Mouse (Mus musculus): Measurements from ENCODE around the gene Sytl2. TPM values are rescaled to one million over a fixed set of nuclear protein-coding genes. Genes with fewer than 3 reads are reported as not detected.

Sytl2 gene
- polyA plus RNA-seq, 1 experiment from 2014 or later: 5.2 TPM

DNA sequence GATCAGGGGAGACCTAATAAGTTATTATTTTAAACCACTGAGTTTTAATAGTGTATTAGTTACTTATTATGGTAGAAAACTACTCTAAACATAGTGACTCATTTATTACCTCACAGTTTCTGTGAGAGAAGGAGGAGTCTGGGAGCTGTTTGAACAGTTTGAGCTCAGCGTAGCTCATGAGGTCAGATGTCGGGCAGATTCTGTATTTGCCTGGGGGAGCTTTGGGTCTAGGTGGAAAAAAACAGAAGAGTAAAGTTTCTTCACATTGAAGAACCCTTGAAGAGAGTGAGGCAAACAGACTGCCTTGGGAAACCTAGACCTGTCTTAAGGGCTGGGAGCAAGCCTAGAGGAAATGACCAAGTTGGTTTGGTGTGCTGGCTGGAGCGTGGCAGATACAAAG, 24.8 kb upstream of the Sytl2 start:
- WGBS (ENCODE audit: insufficient replicate concordance): 69% methylated on average over 3 of the region's 3 CpGs
- no peaks in the 10 kb centered on the region for H3K27me3 ChIP-seq (ENCODE audit: control insufficient read depth, insufficient read depth, low read length)

DNA sequence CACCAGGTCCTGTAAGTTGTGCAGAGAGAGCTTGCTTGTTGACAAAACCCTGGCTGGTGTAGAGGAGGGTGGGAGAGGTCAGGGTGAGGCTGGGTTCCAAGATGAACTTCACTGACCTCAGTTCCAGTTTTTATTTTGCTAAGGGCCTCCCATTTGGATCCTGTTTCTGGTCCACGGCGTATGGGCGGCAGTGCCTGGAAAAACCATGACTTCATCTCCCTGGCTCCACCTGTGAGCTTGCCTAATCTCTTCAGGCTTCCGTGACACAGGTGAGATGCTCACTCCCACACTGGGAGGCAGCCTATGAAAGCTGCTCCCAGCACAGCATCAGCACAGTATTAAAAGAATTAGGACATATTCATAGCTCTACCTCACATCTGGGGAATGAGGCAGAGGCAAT, 24.3 kb upstream of the Sytl2 start:
- no peak for ATAC-seq (replicated peaks; ENCODE audit: insufficient number of reproducible peaks, low FRiP score, low TSS enrichment)
- H3K4me1 ChIP-seq (ENCODE audit: control insufficient read depth, insufficient read depth, low read length): no peaks in the 10 kb centered on the region
- H3K9me3 ChIP-seq (replicated peaks; ENCODE audit: control insufficient read depth, low read length): no peaks in the 10 kb centered on the region
- H3K9ac ChIP-seq (ENCODE audit: low read depth, low read length): no peak overlapping the region
- WGBS (ENCODE audit: insufficient replicate concordance): 72% methylated on average over 4 of the region's 4 CpGs
- H3K27me3 ChIP-seq (ENCODE audit: control insufficient read depth, insufficient read depth, low read length): no peaks in the 10 kb centered on the region
- no peak overlapping the region for H3K4me3 ChIP-seq (ENCODE audit: low read depth, low read length)
- no peak overlapping the region for H3K27ac ChIP-seq (ENCODE audit: low read depth, low read length)
- H3K4me2 ChIP-seq: no peak overlapping the region
- no peaks in the 10 kb centered on the region for H3K36me3 ChIP-seq (ENCODE audit: control insufficient read depth, insufficient read depth, low read length)

More for the DNA sequence above, 24.8 kb upstream of the Sytl2 start:
- H3K9ac ChIP-seq (ENCODE audit: low read depth, low read length): no peak overlapping the region
- H3K9me3 ChIP-seq (replicated peaks; ENCODE audit: control insufficient read depth, low read length): no peaks in the 10 kb centered on the region
- H3K4me3 ChIP-seq (ENCODE audit: low read depth, low read length): no peak overlapping the region
- ATAC-seq (replicated peaks; ENCODE audit: insufficient number of reproducible peaks, low FRiP score, low TSS enrichment): no peak
- no peaks in the 10 kb centered on the region for H3K36me3 ChIP-seq (ENCODE audit: control insufficient read depth, insufficient read depth, low read length)
- H3K4me1 ChIP-seq (ENCODE audit: control insufficient read depth, insufficient read depth, low read length): no peaks in the 10 kb centered on the region
- H3K4me2 ChIP-seq: no peak overlapping the region
- no peak overlapping the region for H3K27ac ChIP-seq (ENCODE audit: low read depth, low read length)

DNA sequence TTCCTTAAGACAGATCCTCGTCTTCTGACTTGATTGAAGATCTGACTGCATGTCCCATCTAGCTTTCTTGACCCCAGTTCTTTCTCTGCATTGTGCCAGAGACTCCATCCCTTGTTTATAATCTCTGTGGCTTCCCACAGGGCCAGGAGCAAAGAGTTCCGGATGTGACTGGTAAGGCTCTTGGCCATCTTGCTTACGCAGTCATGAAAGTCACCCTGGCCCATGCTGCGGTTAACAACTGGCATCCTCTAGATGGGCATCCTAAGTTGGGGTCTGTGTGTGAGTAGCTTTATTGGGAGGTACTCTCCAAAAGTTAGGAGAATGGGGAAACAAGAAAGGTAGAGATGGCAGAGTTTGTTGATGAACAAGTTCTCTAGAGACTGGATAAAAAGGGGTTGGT, 22.9 kb upstream of the Sytl2 start:
- no peak for ATAC-seq (replicated peaks; ENCODE audit: insufficient number of reproducible peaks, low FRiP score, low TSS enrichment)
- Histone ChIP-seq H3K4me2 (no peak overlapping the region), H3K9me3 (replicated peaks; ENCODE audit: control insufficient read depth, low read length) (no peaks in the 10 kb centered on the region), H3K4me3 (ENCODE audit: low read depth, low read length) (no peak overlapping the region), H3K27ac (ENCODE audit: low read depth, low read length) (no peak overlapping the region), H3K27me3 (ENCODE audit: control insufficient read depth, insufficient read depth, low read length) (no peaks in the 10 kb centered on the region), H3K9ac (ENCODE audit: low read depth, low read length) (no peak overlapping the region), H3K4me1 (ENCODE audit: control insufficient read depth, insufficient read depth, low read length) (no peaks in the 10 kb centered on the region), H3K36me3 (ENCODE audit: control insufficient read depth, insufficient read depth, low read length) (no peaks in the 10 kb centered on the region)
- WGBS (ENCODE audit: insufficient replicate concordance): 86% methylated on average over 4 of the region's 4 CpGs

DNA sequence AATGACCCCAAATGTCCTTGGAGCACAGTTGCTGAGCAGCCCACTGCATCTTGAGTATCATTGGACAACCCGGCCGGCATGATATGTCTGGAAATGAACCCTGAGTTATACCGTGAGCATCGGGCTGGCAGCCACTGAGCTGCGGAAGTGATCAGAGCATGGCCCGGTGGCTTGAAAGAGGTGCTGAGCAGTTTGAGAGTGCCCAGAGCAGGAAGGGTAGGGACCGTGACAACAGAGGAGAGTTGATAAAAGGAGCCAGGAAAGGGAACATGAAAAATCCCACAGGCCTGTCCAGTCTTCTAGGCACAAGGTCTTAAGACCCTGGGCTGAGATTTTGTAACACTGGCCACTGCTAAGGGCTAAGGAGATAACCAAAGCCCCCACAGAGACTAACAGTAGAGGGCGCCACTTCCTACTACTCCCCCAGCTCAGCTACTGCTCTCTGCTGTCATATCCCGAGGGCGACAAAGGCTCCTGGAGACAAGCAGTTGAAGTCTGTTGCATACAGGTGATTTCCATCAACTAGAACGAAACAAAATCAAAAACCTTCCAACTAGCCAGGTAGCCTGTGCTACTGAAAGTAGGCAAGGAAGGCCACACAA, 21.7 kb upstream of the Sytl2 start:
- H3K4me2 ChIP-seq: no peak overlapping the region
- no peak; the same call in 1 of the 2 replicates for ATAC-seq (replicated peaks; ENCODE audit: insufficient number of reproducible peaks, low FRiP score, low TSS enrichment)

GRCm38 (mm10) chr7:90280878-90281277, 21.2 kb upstream of the Sytl2 start:
- 52% methylated on average over 8 of the region's 8 CpGs for WGBS (ENCODE audit: insufficient replicate concordance)
- no peak for ATAC-seq (replicated peaks; ENCODE audit: insufficient number of reproducible peaks, low FRiP score, low TSS enrichment)
- no peak overlapping the region for H3K4me2 ChIP-seq
- H3K27ac ChIP-seq (ENCODE audit: low read depth, low read length): no peak overlapping the region
- H3K4me1 ChIP-seq (ENCODE audit: control insufficient read depth, insufficient read depth, low read length): no peaks in the 10 kb centered on the region
- no peaks in the 10 kb centered on the region for H3K36me3 ChIP-seq (ENCODE audit: control insufficient read depth, insufficient read depth, low read length)
- H3K4me3 ChIP-seq (ENCODE audit: low read depth, low read length): no peak overlapping the region
- H3K9ac ChIP-seq (ENCODE audit: low read depth, low read length): no peak overlapping the region
- H3K27me3 ChIP-seq (ENCODE audit: control insufficient read depth, insufficient read depth, low read length): no peaks in the 10 kb centered on the region
- H3K9me3 ChIP-seq (replicated peaks; ENCODE audit: control insufficient read depth, low read length): no peaks in the 10 kb centered on the region

More for the DNA sequence above, 21.7 kb upstream of the Sytl2 start:
- H3K4me1 ChIP-seq (ENCODE audit: control insufficient read depth, insufficient read depth, low read length): no peaks in the 10 kb centered on the region
- no peak overlapping the region for H3K27ac ChIP-seq (ENCODE audit: low read depth, low read length)
- no peaks in the 10 kb centered on the region for H3K27me3 ChIP-seq (ENCODE audit: control insufficient read depth, insufficient read depth, low read length)
- H3K9me3 ChIP-seq (replicated peaks; ENCODE audit: control insufficient read depth, low read length): no peaks in the 10 kb centered on the region
- H3K36me3 ChIP-seq (ENCODE audit: control insufficient read depth, insufficient read depth, low read length): no peaks in the 10 kb centered on the region
- WGBS (ENCODE audit: insufficient replicate concordance): 39% methylated on average over 11 of the region's 11 CpGs
- no peak overlapping the region for H3K4me3 ChIP-seq (ENCODE audit: low read depth, low read length)
- no peak overlapping the region for H3K9ac ChIP-seq (ENCODE audit: low read depth, low read length)

DNA sequence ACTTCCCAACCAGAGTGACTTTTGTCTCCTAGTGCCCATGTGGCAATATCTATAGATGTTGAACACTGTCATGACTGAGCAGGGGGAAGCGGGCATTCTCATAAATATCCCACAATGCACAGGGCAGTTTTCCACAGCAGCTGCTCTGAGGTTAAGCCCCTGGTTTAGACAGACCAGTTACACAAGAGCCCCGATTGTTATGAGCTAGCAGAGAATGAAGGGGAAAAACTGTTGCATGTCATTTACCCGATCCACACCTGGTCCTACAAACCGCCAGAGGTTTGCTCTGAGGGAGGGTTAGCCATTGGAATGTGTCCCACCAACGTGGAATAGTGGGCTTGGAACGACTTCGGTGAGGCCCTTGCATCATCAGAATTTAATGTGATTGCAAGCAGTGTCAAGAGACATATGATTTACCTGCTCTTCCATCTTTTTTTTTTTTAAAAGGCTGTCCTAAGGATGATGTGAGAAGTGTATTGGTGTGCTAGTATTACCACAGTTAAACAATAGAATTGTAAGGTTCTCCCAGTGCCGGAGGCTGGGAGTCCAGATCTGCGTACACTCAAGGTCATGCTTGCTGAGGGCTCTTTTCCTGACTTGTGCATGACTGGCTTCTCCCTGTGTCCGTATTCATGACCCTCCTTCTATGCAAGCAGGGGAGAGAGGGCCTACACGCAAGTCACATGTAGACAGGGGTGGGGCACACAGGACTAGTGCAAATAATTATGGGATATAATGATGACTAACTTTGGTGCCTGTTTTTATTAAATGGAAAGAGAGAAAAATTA, 20.1 kb upstream of the Sytl2 start:
- no peak for ATAC-seq (replicated peaks; ENCODE audit: insufficient number of reproducible peaks, low FRiP score, low TSS enrichment)

GRCm38 (mm10) chr7:90282786-90283185, 19.3 kb upstream of the Sytl2 start:
- H3K9me3 ChIP-seq (replicated peaks; ENCODE audit: control insufficient read depth, low read length): no peaks in the 10 kb centered on the region
- H3K4me1 ChIP-seq (ENCODE audit: control insufficient read depth, insufficient read depth, low read length): no peaks in the 10 kb centered on the region
- no peak overlapping the region for H3K27ac ChIP-seq (ENCODE audit: low read depth, low read length)
- no peak overlapping the region for H3K4me2 ChIP-seq
- H3K9ac ChIP-seq (ENCODE audit: low read depth, low read length): no peak overlapping the region
- no peak for ATAC-seq (replicated peaks; ENCODE audit: insufficient number of reproducible peaks, low FRiP score, low TSS enrichment)
- H3K27me3 ChIP-seq (ENCODE audit: control insufficient read depth, insufficient read depth, low read length): no peaks in the 10 kb centered on the region
- 80% methylated on average over 1 of the region's 1 CpGs for WGBS (ENCODE audit: insufficient replicate concordance)
- no peaks in the 10 kb centered on the region for H3K36me3 ChIP-seq (ENCODE audit: control insufficient read depth, insufficient read depth, low read length)
- no peak overlapping the region for H3K4me3 ChIP-seq (ENCODE audit: low read depth, low read length)

More for the DNA sequence above, 20.1 kb upstream of the Sytl2 start:
- Histone ChIP-seq H3K4me2 (no peak overlapping the region), H3K36me3 (ENCODE audit: control insufficient read depth, insufficient read depth, low read length) (no peaks in the 10 kb centered on the region), H3K4me1 (ENCODE audit: control insufficient read depth, insufficient read depth, low read length) (no peaks in the 10 kb centered on the region), H3K27ac (ENCODE audit: low read depth, low read length) (no peak overlapping the region), H3K9ac (ENCODE audit: low read depth, low read length) (no peak overlapping the region), H3K9me3 (replicated peaks; ENCODE audit: control insufficient read depth, low read length) (no peaks in the 10 kb centered on the region), H3K4me3 (ENCODE audit: low read depth, low read length) (no peak overlapping the region), H3K27me3 (ENCODE audit: control insufficient read depth, insufficient read depth, low read length) (no peaks in the 10 kb centered on the region)
- 80% methylated on average over 11 of the region's 11 CpGs for WGBS (ENCODE audit: insufficient replicate concordance)

GRCm38 (mm10) chr7:90284793-90285192, 17.3 kb upstream of the Sytl2 start:
- H3K9ac ChIP-seq (ENCODE audit: low read depth, low read length): no peak overlapping the region
- H3K27ac ChIP-seq (ENCODE audit: low read depth, low read length): no peak overlapping the region
- no peaks in the 10 kb centered on the region for H3K27me3 ChIP-seq (ENCODE audit: control insufficient read depth, insufficient read depth, low read length)
- WGBS (ENCODE audit: insufficient replicate concordance): 51% methylated on average over 7 of the region's 7 CpGs
- H3K4me3 ChIP-seq (ENCODE audit: low read depth, low read length): no peak overlapping the region
- H3K4me2 ChIP-seq: no peak overlapping the region
- H3K4me1 ChIP-seq (ENCODE audit: control insufficient read depth, insufficient read depth, low read length): no peaks in the 10 kb centered on the region
- ATAC-seq (replicated peaks; ENCODE audit: insufficient number of reproducible peaks, low FRiP score, low TSS enrichment): no peak
- H3K36me3 ChIP-seq (ENCODE audit: control insufficient read depth, insufficient read depth, low read length): no peaks in the 10 kb centered on the region
- no peaks in the 10 kb centered on the region for H3K9me3 ChIP-seq (replicated peaks; ENCODE audit: control insufficient read depth, low read length)

- H3K27ac ChIP-seq (ENCODE audit: low read depth, low read length): no peak overlapping the region
- no peak for ATAC-seq (replicated peaks; ENCODE audit: insufficient number of reproducible peaks, low FRiP score, low TSS enrichment)
- WGBS (ENCODE audit: insufficient replicate concordance): 74% methylated on average over 6 of the region's 6 CpGs
Observed at GRCm38 (mm10) chr7:90291885-90292284, 10.2 kb upstream of the Sytl2 start.

More at GRCm38 (mm10) chr7:90291885-90292284, 10.2 kb upstream of the Sytl2 start:
- Histone ChIP-seq H3K4me3 (ENCODE audit: low read depth, low read length) (no peak overlapping the region), H3K4me1 (ENCODE audit: control insufficient read depth, insufficient read depth, low read length) (no peaks in the 10 kb centered on the region), H3K4me2 (no peak overlapping the region), H3K9me3 (replicated peaks; ENCODE audit: control insufficient read depth, low read length) (no peaks in the 10 kb centered on the region), H3K36me3 (ENCODE audit: control insufficient read depth, insufficient read depth, low read length) (no peaks in the 10 kb centered on the region), H3K9ac (ENCODE audit: low read depth, low read length) (no peak overlapping the region), H3K27me3 (ENCODE audit: control insufficient read depth, insufficient read depth, low read length) (no peaks in the 10 kb centered on the region)
